Mouse (Mus musculus): ENCODE measurements around the gene Bbip1.

DNA sequence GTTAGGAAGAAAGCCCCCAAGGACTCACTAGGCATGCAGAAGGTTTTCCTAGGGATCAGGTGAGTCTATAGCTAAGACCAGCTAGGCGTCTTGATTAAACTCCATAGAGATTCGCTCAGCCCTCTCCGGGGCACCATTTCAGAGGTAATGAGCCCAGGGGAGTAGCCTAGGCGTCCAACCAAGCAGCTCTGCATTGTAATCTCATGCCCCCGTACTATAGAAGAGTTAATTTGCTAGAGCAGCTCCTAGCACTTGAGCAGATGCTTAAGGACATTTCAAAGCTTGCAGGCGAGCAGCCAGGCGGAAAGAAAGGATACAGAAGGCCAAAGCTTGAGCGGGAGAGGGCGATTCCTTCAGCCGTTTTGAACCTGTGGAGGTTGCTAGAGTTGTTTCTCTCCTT is 59.0 kb downstream of the Bbip1 start:
- no peak for TF ChIP-seq MAFK (IDR thresholded peaks at IDR 0.05; ENCODE audit: insufficient read depth, low read depth, low read length)
- TF ChIP-seq CHD2 (IDR thresholded peaks at IDR 0.05; ENCODE audit: low read depth, low read length), result no peak
- TF ChIP-seq ZNF384 (IDR thresholded peaks at IDR 0.05; ENCODE audit: low read depth, low read length), result no peak
